Mouse (Mus musculus): ENCODE data around the gene Egfl6. TPM values are rescaled to one million over a fixed set of nuclear protein-coding genes. Genes with fewer than 3 reads are reported as not detected.

Gene Egfl6
- 23.9 and 24.9 TPM in 2 replicates for total RNA-seq (2021)
- long read RNA-seq, transcript Egfl6-201 (12 exons, 2,704 nt): major isoform, 27 of 34 reads
- long read RNA-seq, partial matches to known transcripts: 5 of 34 reads
- long read RNA-seq, other reads (novel, unspliced or antisense): 2 of 34 reads

- DNase-seq: peak; percentile 47
Measured at GRCm38 (mm10) chrX:166584947-166585824, at the start of gene Egfl6. TSS of gene Egfl6 (minus strand) at chrX:166585720.

GRCm38 (mm10) chrX:166626866-166627570, 41.5 kb upstream of the Egfl6 start:
- DNase-seq: no peak

- DNase-seq: no peak
Measured at GRCm38 (mm10) chrX:166626174-166626573, 40.7 kb upstream of the Egfl6 start.

GRCm38 (mm10) chrX:166623176-166623575, 37.7 kb upstream of the Egfl6 start:
- DNase-seq: no peak

GRCm38 (mm10) chrX:166621560-166622301, 36.2 kb upstream of the Egfl6 start:
- no peak for DNase-seq

- DNase-seq: no peak
Measured at GRCm38 (mm10) chrX:166620900-166621299, 35.4 kb upstream of the Egfl6 start.

- no peak for DNase-seq
Measured at GRCm38 (mm10) chrX:166619084-166619483, 33.6 kb upstream of the Egfl6 start.

GRCm38 (mm10) chrX:166615191-166615590, 29.7 kb upstream of the Egfl6 start:
- DNase-seq: no peak

GRCm38 (mm10) chrX:166576111-166576510, 9.4 kb downstream of the Egfl6 start:
- DNase-seq: no peak

- DNase-seq: no peak
Measured at GRCm38 (mm10) chrX:166565983-166566382, 19.5 kb downstream of the Egfl6 start.

GRCm38 (mm10) chrX:166565401-166565800, 20.1 kb downstream of the Egfl6 start:
- no peak for DNase-seq

- no peak for DNase-seq
Measured at GRCm38 (mm10) chrX:166564900-166565299, 20.6 kb downstream of the Egfl6 start.

- peak; percentile 16 for DNase-seq
Measured at GRCm38 (mm10) chrX:166559333-166559732, 26.2 kb downstream of the Egfl6 start.

- no peak for DNase-seq
Measured at GRCm38 (mm10) chrX:166552355-166552754, 33.2 kb downstream of the Egfl6 start.

GRCm38 (mm10) chrX:166546495-166546894, 39.0 kb downstream of the Egfl6 start:
- no peak for DNase-seq

- DNase-seq: no peak
Measured at GRCm38 (mm10) chrX:166535138-166535537, 50.4 kb downstream of the Egfl6 start.

- DNase-seq: no peak
Measured at GRCm38 (mm10) chrX:166533432-166533831, 52.1 kb downstream of the Egfl6 start.

- DNase-seq: no peak
Measured at GRCm38 (mm10) chrX:166531671-166532070, 53.8 kb downstream of the Egfl6 start.

GRCm38 (mm10) chrX:166528126-166528525, 57.4 kb downstream of the Egfl6 start:
- no peak for DNase-seq

- no peak for DNase-seq
Measured at GRCm38 (mm10) chrX:166525637-166526315, 59.7 kb downstream of the Egfl6 start.

GRCm38 (mm10) chrX:166520782-166521181, 64.7 kb downstream of the Egfl6 start:
- DNase-seq: no peak

- DNase-seq: no peak
Measured at GRCm38 (mm10) chrX:166518345-166518744, 67.2 kb downstream of the Egfl6 start, which contains the start of gene Tceanc. TSS of gene Tceanc (minus strand) at chrX:166518567.
